Mouse (Mus musculus) small intestine, adult 10 weeks (tissue): Measurements from ENCODE around the gene Gm20661. TPM values are rescaled to one million over a fixed set of nuclear protein-coding genes. Genes with fewer than 3 reads are reported as not detected.

Experiments used
- polyA plus RNA-seq: library from polyadenylated mRNA; stranded (reverse); fragments of 350-450 nt; fragmentation: Illumina TruSeq; extraction: RNeasy Lipid Tissue Mini Kit (QIAGEN cat#74804); gene quantifications from one replicate; pipeline ENCODE4 v1.2.3, GENCODE M21; 2014; ENCODE audit warnings: low replicate concordance

Gm20661 gene
- polyA plus RNA-seq, result 0.37 TPM

DNA sequence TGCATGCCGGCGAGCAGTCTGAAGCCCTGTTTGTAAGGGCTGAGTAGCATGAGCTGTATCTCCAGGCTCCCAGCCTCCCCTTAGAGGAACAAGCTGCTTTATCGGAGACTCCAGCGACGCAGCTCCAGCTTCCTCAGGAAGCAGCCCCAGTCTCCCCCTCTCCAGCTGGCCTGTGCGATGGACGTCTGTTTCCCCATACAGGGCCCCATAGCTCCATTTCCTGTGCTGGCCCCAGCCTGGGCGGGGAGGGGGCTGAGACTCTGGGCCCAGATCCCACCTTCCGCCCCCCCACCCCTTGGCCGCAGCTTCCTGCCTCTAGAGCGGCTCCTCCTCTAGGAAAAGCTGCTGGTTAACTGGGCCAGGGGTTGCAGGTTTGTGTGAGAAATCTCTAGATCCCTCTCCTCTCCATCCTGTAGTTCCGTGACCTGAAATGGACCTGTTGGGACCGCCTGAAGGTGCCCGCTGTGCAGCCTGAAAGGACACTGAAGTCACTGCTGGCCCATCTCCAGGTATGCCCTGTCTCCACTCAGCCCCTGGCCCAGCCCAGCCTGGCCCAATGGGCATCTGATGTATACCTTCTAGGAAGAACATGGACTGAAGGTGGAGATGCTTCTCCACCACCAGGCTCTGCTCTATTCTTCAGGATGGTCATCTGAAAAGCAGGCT is at the start of gene Gm20661:
Gene Gm20661 (plus strand): TSS at position 378 of the 666 bp plus-strand sequence.

DNA sequence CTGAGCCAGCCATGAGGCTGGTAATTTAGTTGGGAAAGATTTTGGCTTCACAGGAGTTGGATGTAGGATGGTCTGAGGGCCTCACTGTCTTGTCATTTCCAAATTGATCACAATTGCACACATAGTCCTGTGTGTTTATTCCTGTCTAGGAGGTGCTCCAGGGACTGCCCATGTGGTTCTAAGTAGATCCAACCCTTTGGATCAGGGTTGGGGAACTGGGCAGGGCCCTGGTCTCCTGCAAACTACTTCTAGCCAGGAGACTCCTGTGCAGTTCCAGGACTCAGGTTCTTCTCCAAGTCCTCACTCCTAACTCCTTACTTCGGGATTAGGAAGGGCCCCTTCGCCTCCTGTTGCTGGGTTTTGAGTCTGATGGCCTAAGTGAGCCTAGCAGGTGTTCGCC is 47.5 kb upstream of the Gm20661 start, which contains the start of gene Camkv:
Gene Camkv (plus strand): TSS at position 301 of the 400 bp plus-strand sequence.

DNA sequence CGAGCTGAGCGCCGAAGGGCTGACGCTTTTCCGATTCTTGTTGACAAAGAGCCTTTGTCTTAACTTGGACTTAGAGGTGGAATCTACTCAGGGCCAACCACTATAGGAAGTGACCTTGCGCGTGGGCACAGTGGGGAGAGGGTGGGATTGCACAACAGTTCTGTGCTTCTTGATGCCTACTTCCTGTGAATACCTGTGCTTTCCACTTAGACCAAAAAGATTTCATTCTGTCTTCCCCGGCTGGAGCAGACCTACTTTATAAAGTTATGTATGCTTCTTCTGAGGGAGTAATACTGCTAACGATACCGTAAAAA is 33.0 kb upstream of the Gm20661 start, which contains the start of gene Traip:
Gene Traip (plus strand): TSS at position 215 of the 314 bp plus-strand sequence.

DNA sequence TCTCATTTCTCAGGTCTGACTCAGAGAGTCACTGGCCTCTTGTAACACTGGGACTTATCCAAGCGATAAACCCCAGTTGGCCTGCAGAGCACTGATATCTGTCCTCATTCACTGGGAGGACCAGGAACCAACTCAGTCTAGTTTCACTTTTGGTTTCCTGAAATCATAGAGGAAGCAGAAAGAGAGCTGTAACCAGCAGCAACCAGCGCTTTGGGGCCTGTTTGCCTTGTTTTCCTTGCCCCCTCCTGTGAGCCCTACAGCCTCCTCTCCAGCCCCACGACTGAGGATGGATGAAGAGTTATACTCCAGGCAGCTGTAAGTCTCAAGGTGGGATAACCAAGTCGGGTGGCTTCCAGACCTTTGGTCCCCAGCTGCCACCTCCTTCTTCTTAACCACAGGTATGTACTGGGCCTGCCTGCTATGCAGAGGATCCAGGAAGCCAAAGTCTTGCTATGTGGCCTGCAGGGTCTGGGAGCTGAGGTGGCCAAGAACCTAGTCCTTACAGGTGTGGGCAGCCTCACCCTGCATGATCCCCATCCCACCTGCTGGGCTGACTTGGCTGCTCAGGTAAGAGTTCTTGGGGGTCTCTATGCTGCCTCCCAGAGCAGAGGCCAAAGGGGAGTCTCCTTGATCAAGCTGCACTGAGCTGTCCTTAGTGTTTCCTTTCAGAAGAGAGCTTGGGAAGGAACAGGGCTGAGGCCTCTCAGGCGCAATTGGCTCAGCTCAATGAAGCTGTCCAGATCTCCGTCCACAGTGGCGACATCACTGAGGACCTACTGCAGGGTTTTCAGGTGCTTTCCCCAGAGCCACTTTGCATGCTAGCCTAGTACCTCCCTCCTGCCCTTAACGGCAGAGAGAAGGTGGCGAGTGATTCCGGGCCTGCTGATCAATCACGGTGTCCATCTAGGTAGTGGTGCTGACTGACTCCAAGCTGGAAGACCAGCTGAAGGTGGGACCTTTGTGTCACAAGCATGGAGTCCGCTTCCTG is 7.2 kb upstream of the Gm20661 start, which contains the start of gene Uba7:
Gene Uba7 (plus strand): TSS at position 107 of the 988 bp plus-strand sequence.

DNA sequence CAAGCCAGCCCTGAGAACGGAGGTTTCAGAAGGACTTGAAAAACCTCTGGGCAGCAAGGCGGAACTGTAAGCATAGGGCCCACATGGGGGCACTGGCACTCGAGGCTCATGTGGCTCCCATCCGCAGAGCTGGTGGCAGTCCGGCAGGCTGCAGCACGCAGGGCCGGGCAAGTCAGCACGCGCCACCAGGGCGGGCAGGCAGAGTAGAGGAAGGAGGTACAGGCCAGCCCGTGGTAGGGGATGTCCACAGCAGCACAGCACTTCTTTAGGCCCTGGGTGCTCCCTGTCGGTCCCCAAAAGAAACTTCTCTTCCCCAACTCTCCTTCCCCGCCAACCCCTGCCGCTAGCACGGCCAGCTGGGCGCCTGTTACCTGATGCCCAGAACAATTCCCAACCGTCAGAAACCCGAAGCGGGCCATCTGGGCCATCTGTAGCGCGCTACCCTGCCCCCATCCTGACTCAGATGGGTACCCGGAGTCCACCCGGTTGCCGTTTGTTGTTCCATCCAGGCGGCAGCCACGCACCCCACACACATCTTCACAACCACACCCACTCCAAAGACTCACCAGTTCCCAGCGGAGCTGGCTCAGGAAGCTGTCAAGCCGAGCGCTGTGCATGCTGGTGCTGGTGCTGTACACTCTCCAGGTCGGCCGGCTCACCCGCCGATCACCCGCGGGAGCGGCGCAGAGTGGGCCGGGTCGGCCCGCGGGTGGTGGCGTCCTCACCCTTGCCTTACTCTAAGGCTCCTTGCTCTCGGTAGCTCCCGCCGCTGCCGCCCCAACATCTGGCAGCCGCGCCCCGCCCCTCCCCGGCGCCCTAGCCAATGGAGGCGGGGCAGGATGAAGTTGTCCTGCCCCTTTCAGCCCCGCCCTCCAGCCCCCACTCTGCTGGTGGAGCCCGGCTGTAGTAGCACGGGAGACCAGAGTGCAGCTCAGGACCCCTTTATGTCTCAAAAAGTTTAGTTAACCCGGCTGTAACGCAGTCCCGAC is 2.6 kb downstream of the Gm20661 start, which contains the start of gene Inka1:
Gene Inka1 (minus strand): TSS at position 749 of the 989 bp plus-strand sequence.

DNA sequence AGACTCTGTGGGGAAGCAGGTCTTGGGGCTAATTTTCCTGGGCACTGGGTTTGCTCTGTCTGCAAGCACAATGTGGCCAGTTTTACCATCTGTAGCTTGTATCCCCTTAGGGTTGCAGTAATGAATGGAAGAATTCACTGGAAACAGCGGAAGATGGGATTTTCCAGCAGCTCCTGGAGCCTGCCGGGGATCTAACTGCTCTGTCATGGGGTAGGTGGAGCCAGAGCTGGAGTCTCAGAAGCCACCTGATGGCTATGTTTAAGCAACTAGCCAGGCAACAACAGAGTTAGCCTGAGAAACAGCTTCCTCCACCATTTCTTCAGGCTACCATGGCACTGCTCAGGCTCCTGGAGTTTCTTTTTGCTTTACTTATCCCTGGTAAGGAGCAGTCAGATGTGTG is 9.3 kb downstream of the Gm20661 start, which contains the start of gene Cdhr4:
Gene Cdhr4 (plus strand): TSS at position 301 of the 400 bp plus-strand sequence.

DNA sequence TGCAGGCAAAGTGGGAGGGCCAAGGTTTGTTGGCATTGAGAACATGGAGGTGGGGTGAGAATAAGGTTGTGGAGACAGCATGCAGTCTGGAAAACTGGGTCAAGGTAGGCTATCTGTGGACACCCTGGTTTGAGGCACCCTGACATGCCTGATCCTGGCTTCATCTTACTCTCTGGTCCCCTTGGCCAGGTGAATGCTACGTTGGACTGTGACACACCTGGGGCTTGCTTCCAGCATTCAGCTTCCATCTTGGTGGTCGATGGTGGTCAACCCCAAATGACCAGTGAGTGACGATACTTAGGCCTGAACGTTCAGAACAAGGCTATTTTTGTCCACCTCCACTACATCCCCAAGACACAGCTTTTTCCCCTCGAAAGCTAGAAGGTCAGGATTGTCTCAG is 13.2 kb downstream of the Gm20661 start, which contains the start of gene Gm20662:
Gene Gm20662 (plus strand): TSS at position 301 of the 400 bp plus-strand sequence.

DNA sequence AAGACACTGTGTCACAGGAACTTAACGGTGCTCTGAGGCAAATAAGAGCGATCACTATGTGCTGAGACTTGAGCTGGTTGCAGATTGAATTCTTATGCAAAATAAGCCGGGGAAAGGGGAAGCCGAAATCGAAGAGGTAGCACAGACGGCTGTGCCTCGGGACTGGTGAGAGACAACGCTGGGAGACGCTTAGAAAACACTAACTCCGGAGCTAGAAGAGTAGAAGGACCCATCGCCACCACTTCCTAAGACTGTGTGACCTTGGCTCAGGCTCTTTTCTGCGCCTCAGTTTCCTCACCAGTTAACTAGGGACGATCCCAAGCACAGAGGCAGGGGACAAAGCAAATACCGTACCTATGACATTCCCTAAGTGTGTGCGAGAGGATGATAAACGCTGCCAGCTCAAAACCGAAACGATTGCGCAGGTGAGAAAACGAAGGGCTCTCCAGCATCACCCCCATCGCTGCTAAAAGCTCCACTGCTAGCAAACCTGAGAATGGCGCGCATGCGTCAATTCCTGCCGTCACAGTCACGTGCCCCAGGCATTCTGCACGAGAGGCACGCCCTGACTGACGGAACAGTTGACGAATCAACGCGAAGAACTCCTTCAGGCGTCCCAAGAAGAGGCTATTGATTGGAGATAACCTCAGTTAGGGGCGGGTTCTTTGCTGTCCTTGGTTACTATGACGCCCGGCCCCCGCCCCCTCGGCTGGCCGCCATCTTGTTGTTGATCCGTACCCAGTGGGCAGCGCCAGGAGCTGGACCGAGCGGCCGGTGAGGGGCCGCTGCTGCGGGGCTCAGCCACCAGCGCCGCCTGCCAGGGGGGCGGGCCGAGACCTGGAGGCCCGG is 19.3 kb downstream of the Gm20661 start, which contains the start of gene Ip6k1:
Gene Ip6k1 (plus strand): TSS at position 580 of the 849 bp plus-strand sequence.

Other genes starting within 250 kb of the Gm20661 start
- 132 TPM for gene Rbm5, start 212.1 kb upstream of the Gm20661 start, polyA plus RNA-seq
- gene Rbm6, start 109.8 kb upstream of the Gm20661 start, polyA plus RNA-seq, result 162 TPM
- gene Mon1a, start 94.9 kb upstream of the Gm20661 start, polyA plus RNA-seq, result 0.15 TPM
- gene Mst1r, start 76.2 kb upstream of the Gm20661 start, polyA plus RNA-seq, result 0.97 TPM
- not detected for gene Actl11, start 54.6 kb upstream of the Gm20661 start, polyA plus RNA-seq
- gene Camkv, start 47.4 kb upstream of the Gm20661 start, polyA plus RNA-seq, result not detected
- gene Traip, start 32.9 kb upstream of the Gm20661 start, polyA plus RNA-seq, result 0.56 TPM
- gene Uba7, start 7.6 kb upstream of the Gm20661 start, polyA plus RNA-seq, result 2.8 TPM
- gene Inka1, start 2.8 kb downstream of the Gm20661 start, polyA plus RNA-seq, result not detected
- gene Cdhr4, start 9.4 kb downstream of the Gm20661 start, polyA plus RNA-seq, result not detected
- gene Gm20662, start 13.3 kb downstream of the Gm20661 start, polyA plus RNA-seq, result not detected
- gene Ip6k1, start 19.4 kb downstream of the Gm20661 start, polyA plus RNA-seq, result 16.9 TPM
- gene Gmppb, start 66.2 kb downstream of the Gm20661 start, polyA plus RNA-seq, result 0.67 TPM
- gene Amigo3, start 70.1 kb downstream of the Gm20661 start, polyA plus RNA-seq, result 0.26 TPM
- not detected for gene Mst1, start 97.4 kb downstream of the Gm20661 start, polyA plus RNA-seq
- gene Rnf123, start 100.3 kb downstream of the Gm20661 start, polyA plus RNA-seq, result 1.1 TPM
- gene Apeh, start 111.5 kb downstream of the Gm20661 start, polyA plus RNA-seq, result 22.8 TPM
- gene Bsn, start 207.3 kb downstream of the Gm20661 start, polyA plus RNA-seq, result 0.19 TPM